In the genomic region with DNA sequence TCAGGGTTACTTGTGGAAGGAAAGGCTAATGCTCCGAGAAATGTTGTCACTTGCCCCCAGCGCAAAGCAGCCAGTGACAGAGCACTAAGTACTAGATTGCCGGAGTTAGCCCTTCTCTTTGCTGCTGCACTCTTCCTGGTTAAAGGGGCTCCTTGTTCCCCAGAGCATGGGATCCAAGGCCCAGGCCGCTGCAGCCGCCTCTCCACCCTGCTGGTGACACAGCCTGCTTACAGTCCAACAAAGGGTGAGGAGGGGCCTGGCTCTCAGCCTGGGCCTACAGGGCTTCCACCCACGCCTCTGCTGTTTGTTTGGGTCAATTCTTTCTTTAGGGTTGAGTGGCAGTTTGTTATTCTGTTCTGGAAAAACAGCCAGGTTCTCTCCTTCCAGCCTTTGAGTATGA, we compare ENCODE assay signal across 9 mouse cellular contexts. TPM values are rescaled to one million over a fixed set of nuclear protein-coding genes. Genes with fewer than 3 reads are reported as not detected.
A peak's percentile ranks its signal among the peaks of the same experiment; 100 is the strongest.
DNase-seq lines count a peak whose midpoint lies in the region; ATAC-seq and TF ChIP-seq lines count a peak whose summit lies in the region.
"Had no signal": no experiment of that assay in that cellular context is flagged by ENCODE, and none has a peak within 500 bp of the region (broad histone marks: within the 10 kb centered on the region; RNA-seq: fewer than 3 reads in every experiment).

No protein-coding gene starts in this region.

- no peak overlapping the region for H3K4me2 ChIP-seq in hindbrain, embryonic 15.5 days
- no peak overlapping the region for H3K4me2 ChIP-seq in stomach, embryonic 14.5 days (replicated peaks; ENCODE audit: low read depth, low read length)

- peak; percentile 3; the same call in 1 of the 2 replicates for TF ChIP-seq CTCF in brain, embryonic 14.5 days (IDR thresholded peaks at IDR 0.05; ENCODE audit: borderline replicate concordance, extremely low read depth, insufficient read depth, insufficient read length)

- no peak overlapping the region for H3K4me3 ChIP-seq in hindbrain, embryonic 15.5 days
- no peak overlapping the region for H3K4me3 ChIP-seq in stomach, embryonic 14.5 days (ENCODE audit: low read depth, low read length)
- H3K4me3 ChIP-seq: erythroblast, embryonic 14.5 days had no signal

- peak overlapping the region; percentile 26 for H3K27ac ChIP-seq in hindbrain, embryonic 15.5 days (replicated peaks)
- peak overlapping the region; percentile 45; the same call in 1 of the 2 replicates for H3K27ac ChIP-seq in stomach, embryonic 14.5 days (ENCODE audit: low read length)

- 26% methylated on average over 6 of the region's 6 CpGs for WGBS in hindbrain, embryonic 15.5 days
- 43% methylated on average over 6 of the region's 6 CpGs for WGBS in stomach, embryonic 14.5 days

- no peaks in the 10 kb centered on the region for H3K27me3 ChIP-seq in hindbrain, embryonic 15.5 days
- no peaks in the 10 kb centered on the region for H3K27me3 ChIP-seq in stomach, embryonic 14.5 days (ENCODE audit: control insufficient read depth, insufficient read depth, low read length)

- H3K9me3 ChIP-seq in hindbrain, embryonic 15.5 days = no peaks in the 10 kb centered on the region
- H3K9me3 ChIP-seq in stomach, embryonic 14.5 days (ENCODE audit: control insufficient read depth, low read depth, low read length) = no peaks in the 10 kb centered on the region

- TF ChIP-seq POLR2A in brain, embryonic 14.5 days (IDR thresholded peaks at IDR 0.05; ENCODE audit: borderline replicate concordance, extremely low read depth, insufficient read depth, insufficient read length, poor library complexity, severe bottlenecking) = no peak

- H3K36me3 ChIP-seq in hindbrain, embryonic 15.5 days = no peaks in the 10 kb centered on the region; the same call in 1 of the 2 replicates
- H3K36me3 ChIP-seq in stomach, embryonic 14.5 days (ENCODE audit: control insufficient read depth, insufficient read depth, low read length) = no peaks in the 10 kb centered on the region

- peaks cover 28% of the 10 kb centered on the region for H3K4me1 ChIP-seq in hindbrain, embryonic 15.5 days (replicated peaks)
- peaks cover 13% of the 10 kb centered on the region for H3K4me1 ChIP-seq in stomach, embryonic 14.5 days (ENCODE audit: control insufficient read depth, insufficient read depth, low read length)

- DNase-seq in kidney, adult 18-20 months = peak; percentile 11
- no peak for DNase-seq in kidney, adult 9 months
- DNase-seq in brain, embryonic 14.5 days (ENCODE audit: low read depth) = peak; percentile 82
- peak; percentile 59 for DNase-seq in gastrocnemius, adult 18-20 months (ENCODE audit: low spot score)
- peak; percentile 80 for DNase-seq in lung, postnatal 10 days
- no peak for DNase-seq in c-Kit-positive CD71-positive TER-119-positive erythroid progenitor cells, embryonic 14.5 days (ENCODE audit: low spot score)

- peak; percentile 80 for ATAC-seq in hindbrain, embryonic 15.5 days (ENCODE audit: low FRiP score, low read depth)
- no peak for ATAC-seq in stomach, embryonic 14.5 days (ENCODE audit: insufficient number of reproducible peaks, insufficient read depth, low FRiP score, low read depth)

- H3K9ac ChIP-seq in hindbrain, embryonic 15.5 days = no peak overlapping the region
- H3K9ac ChIP-seq in stomach, embryonic 14.5 days (replicated peaks; ENCODE audit: low read depth, low read length) = no peak overlapping the region

RNA-seq across cellular contexts. Expression of a gene that starts 44.9 kb away (rescaled TPM):
- polyA plus RNA-seq in brain, embryonic 14.5 days (2012; rRNA removed) = 33.4 and 38.2 TPM in 2 replicates
- total RNA-seq in gastrocnemius, adult 18-20 months (2021) = 1 to 10 TPM; 6.9 to 8.3 TPM
- polyA plus RNA-seq in hindbrain, embryonic 15.5 days (2015; fragmentation: Nextera tagmentation; extraction: Ambion mirVana) = 25.0 and 25.7 TPM in 2 replicates
- 27.0 and 32.0 TPM in 2 replicates for polyA plus RNA-seq in stomach, embryonic 14.5 days (2014; fragmentation: Nextera tagmentation; extraction: Ambion mirVana)

RNA-seq across cellular contexts. Expression of a gene that starts 45.4 kb away (rescaled TPM):
- polyA plus RNA-seq in brain, embryonic 14.5 days (2012; rRNA removed) = 317 and 398 TPM in 2 replicates
- total RNA-seq in gastrocnemius, adult 18-20 months (2021) = 10 to 100 TPM; 14.7 to 18.2 TPM
- 270 and 289 TPM in 2 replicates for polyA plus RNA-seq in hindbrain, embryonic 15.5 days (2015; fragmentation: Nextera tagmentation; extraction: Ambion mirVana)
- polyA plus RNA-seq in stomach, embryonic 14.5 days (2014; fragmentation: Nextera tagmentation; extraction: Ambion mirVana) = 250 and 271 TPM in 2 replicates

Comparison
In these comparisons a context has a peak if more than half of its experiments do, and no peak if none do; other contexts are left out.
1. DNase-seq: peak in kidney, adult 18-20 months (single experiment), brain, embryonic 14.5 days (single experiment), gastrocnemius, adult 18-20 months (single experiment) and lung, postnatal 10 days (single experiment); none in kidney, adult 9 months (single experiment) and c-Kit-positive CD71-positive TER-119-positive erythroid progenitor cells, embryonic 14.5 days (single experiment).